Mouse (Mus musculus): ENCODE measurements around the gene Rhbdd3. TPM values are rescaled to one million over a fixed set of nuclear protein-coding genes. Genes with fewer than 3 reads are reported as not detected.
A peak's percentile ranks its signal among the peaks of the same experiment; 100 is the strongest.

The Rhbdd3 gene
- total and polyA plus RNA-seq, 3 experiments = 15.0 to 20.6 (median 17.0) TPM

DNA sequence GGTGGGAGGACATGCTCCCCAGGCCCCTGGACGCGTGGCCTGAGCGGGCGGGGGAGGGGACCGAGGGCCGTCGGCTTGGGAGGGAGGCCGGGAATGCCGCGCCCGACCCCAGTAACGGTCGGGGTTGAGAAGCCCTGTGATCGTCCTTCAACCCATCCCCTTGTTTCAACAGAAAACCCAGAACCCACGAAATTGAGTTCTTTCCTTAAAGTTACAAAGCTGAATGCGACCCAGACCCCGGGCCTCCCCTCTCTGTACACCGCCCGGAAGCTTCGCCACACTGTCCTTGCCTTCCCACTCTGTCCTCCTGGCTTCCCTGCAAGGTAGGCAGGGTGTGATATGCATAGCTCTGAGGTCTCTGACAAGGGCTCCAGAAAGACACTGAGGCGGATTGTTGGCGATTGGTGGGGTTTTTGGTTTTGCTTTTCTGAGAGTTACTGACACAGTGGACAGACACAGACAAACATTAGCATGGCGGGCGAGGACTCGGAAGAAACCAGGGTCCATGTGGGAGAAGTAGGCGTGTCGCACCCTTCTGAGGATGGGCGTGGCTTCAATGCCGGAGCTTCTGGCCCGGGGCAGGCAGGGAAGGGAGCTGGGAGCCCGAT lies 954 bp downstream of the Rhbdd3 start:
- H3K27me3 ChIP-seq (replicated peaks) = no peaks in the 10 kb centered on the region
- in situ Hi-C loops (cut with MboI; ENCODE audit: low pct_ligation_motif_present, low pct_unique_long_range_greater_than_20kb, low sequenced_read_pairs) = loop anchor here (5.0 kb wide), 1 partner anchor 37 kb away; no protein-coding TSS in a partner anchor
- DNase-seq (ENCODE audit: extremely low read depth) = peak; percentile 94
- peaks cover 42% of the 10 kb centered on the region for H3K79me2 ChIP-seq (replicated peaks; ENCODE audit: control insufficient read depth, extremely low read depth, insufficient read depth, poor library complexity, severe bottlenecking)
- peaks cover 7 to 35% of the 10 kb centered on the region in 2 experiments; a peak in 3 of 4 replicates for H3K4me1 ChIP-seq (ENCODE audit: control insufficient read depth in 1 of 2, insufficient read depth in 2 of 2)
- H3K4me3 ChIP-seq (replicated peaks in 1 of 3; ENCODE audit: low read depth in 2 of 3, low read length in 2 of 3, poor library complexity in 1 of 3) = peak overlapping the region; percentile 74 to 94 (median 85)
- peak overlapping the region; percentile 98 for H3K9ac ChIP-seq (ENCODE audit: insufficient read depth, low read depth)
- dilution Hi-C loops (cut with MboI; ENCODE audit: extremely low pct_ligation_motif_present, extremely low pct_unique_long_range_greater_than_20kb, low sequenced_read_pairs) = no loop called here
- H3K9me3 ChIP-seq (replicated peaks; ENCODE audit: low read length) = no peaks in the 10 kb centered on the region
- H3K27ac ChIP-seq (ENCODE audit: insufficient read depth, low read depth) = peak overlapping the region; percentile 75
- H3K36me3 ChIP-seq (replicated peaks in 1 of 2; ENCODE audit: control insufficient read depth in 1 of 2, insufficient read depth in 1 of 2, low read length in 1 of 2) = peaks cover 14 to 42% of the 10 kb centered on the region in 2 experiments
- H3K4me2 ChIP-seq (ENCODE audit: insufficient read depth, low read depth, poor library complexity, severe bottlenecking) = peak overlapping the region; percentile 57
- peak; percentile 91; the same call in 1 of the 2 replicates for TF ChIP-seq MXI1 (IDR thresholded peaks at IDR 0.05; ENCODE audit: low read depth, low read length)
- peak; percentile 81; the same call in 1 of the 2 replicates for TF ChIP-seq MAX (IDR thresholded peaks at IDR 0.05; ENCODE audit: low read length)
- peak; percentile 91 for TF ChIP-seq POLR2AphosphoS2 (IDR thresholded peaks at IDR 0.05; ENCODE audit: low read depth, low read length)
- no peak for TF ChIP-seq ZNF384 (IDR thresholded peaks at IDR 0.05; ENCODE audit: low read depth, low read length)
- TF ChIP-seq MYC (IDR thresholded peaks at IDR 0.05; ENCODE audit: low read depth, low read length) = peak; percentile 93
- TF ChIP-seq CTCF (conservative IDR thresholded peaks at IDR 0.05 in 1 of 2, IDR thresholded peaks at IDR 0.05 in 1 of 2; ENCODE audit: low read depth in 2 of 2, low read length in 2 of 2) = no peak
- peak; percentile 54; the same call in 1 of the 2 replicates for TF ChIP-seq TCF12 (IDR thresholded peaks at IDR 0.05; ENCODE audit: low read depth, low read length)
- peak; percentile 84 for TF ChIP-seq NELFE (IDR thresholded peaks at IDR 0.05; ENCODE audit: low read depth, low read length)
- TF ChIP-seq TBP (conservative IDR thresholded peaks at IDR 0.05; ENCODE audit: low read depth, low read length) = peak; percentile 84
- TF ChIP-seq POLR2A (IDR thresholded peaks at IDR 0.05; ENCODE audit: low read depth, low read length) = peak; percentile 88

- Histone ChIP-seq H3K27me3 (replicated peaks) (no peaks in the 10 kb centered on the region), H3K4me1 (ENCODE audit: control insufficient read depth in 1 of 2, insufficient read depth in 2 of 2) (peaks cover 7 to 31% of the 10 kb centered on the region in 2 experiments; a peak in 3 of 4 replicates), H3K9me3 (replicated peaks; ENCODE audit: low read length) (no peaks in the 10 kb centered on the region), H3K4me3 (replicated peaks in 1 of 3; ENCODE audit: low read depth in 2 of 3, low read length in 2 of 3, poor library complexity in 1 of 3) (peak overlapping the region; percentile 74 to 94 (median 85)), H3K79me2 (replicated peaks; ENCODE audit: control insufficient read depth, extremely low read depth, insufficient read depth, poor library complexity, severe bottlenecking) (peaks cover 36% of the 10 kb centered on the region), H3K9ac (ENCODE audit: insufficient read depth, low read depth) (peak overlapping the region; percentile 36; the same call in 1 of the 2 replicates), H3K4me2 (ENCODE audit: insufficient read depth, low read depth, poor library complexity, severe bottlenecking) (peak overlapping the region; percentile 57), H3K36me3 (replicated peaks in 1 of 2; ENCODE audit: control insufficient read depth in 1 of 2, insufficient read depth in 1 of 2, low read length in 1 of 2) (peaks cover 16 to 43% of the 10 kb centered on the region in 2 experiments), H3K27ac (ENCODE audit: insufficient read depth, low read depth) (no peak overlapping the region)
- TF ChIP-seq MAX (IDR thresholded peaks at IDR 0.05; ENCODE audit: low read length) (peak; percentile 18; the same call in 1 of the 2 replicates), SIN3A (IDR thresholded peaks at IDR 0.05; ENCODE audit: low read length) (0 out of 2 replicates have a peak, but pooled peaks have one; percentile 1), JUND (conservative IDR thresholded peaks at IDR 0.05; ENCODE audit: low read depth, low read length) (no peak), GABPA (IDR thresholded peaks at IDR 0.05; ENCODE audit: insufficient replicate concordance, low read depth, low read length) (no peak), USF1 (IDR thresholded peaks at IDR 0.05; ENCODE audit: low read depth, low read length) (no peak), MYC (IDR thresholded peaks at IDR 0.05; ENCODE audit: low read depth, low read length) (no peak), CTCF (conservative IDR thresholded peaks at IDR 0.05 in 1 of 2, IDR thresholded peaks at IDR 0.05 in 1 of 2; ENCODE audit: low read depth in 2 of 2, low read length in 2 of 2) (0 out of 4 replicates have a peak, but pooled peaks of 1 of the 2 experiments have one; percentile 9), USF2 (conservative IDR thresholded peaks at IDR 0.05; ENCODE audit: low read depth, low read length) (no peak), UBTF (IDR thresholded peaks at IDR 0.05; ENCODE audit: low read depth, low read length) (no peak)
- DNase-seq (ENCODE audit: extremely low read depth) = peak; percentile 34
- in situ Hi-C loops (cut with MboI; ENCODE audit: low pct_ligation_motif_present, low pct_unique_long_range_greater_than_20kb, low sequenced_read_pairs) (no loop called here), dilution Hi-C loops (cut with MboI; ENCODE audit: extremely low pct_ligation_motif_present, extremely low pct_unique_long_range_greater_than_20kb, low sequenced_read_pairs) (no loop called here)
Observed at GRCm38 (mm10) chr11:5100283-5100682, 1.6 kb downstream of the Rhbdd3 start.

All from CH12.LX (cell line).